Comparison of ENCODE assay signal across 8 mouse cellular contexts in the genomic region with DNA sequence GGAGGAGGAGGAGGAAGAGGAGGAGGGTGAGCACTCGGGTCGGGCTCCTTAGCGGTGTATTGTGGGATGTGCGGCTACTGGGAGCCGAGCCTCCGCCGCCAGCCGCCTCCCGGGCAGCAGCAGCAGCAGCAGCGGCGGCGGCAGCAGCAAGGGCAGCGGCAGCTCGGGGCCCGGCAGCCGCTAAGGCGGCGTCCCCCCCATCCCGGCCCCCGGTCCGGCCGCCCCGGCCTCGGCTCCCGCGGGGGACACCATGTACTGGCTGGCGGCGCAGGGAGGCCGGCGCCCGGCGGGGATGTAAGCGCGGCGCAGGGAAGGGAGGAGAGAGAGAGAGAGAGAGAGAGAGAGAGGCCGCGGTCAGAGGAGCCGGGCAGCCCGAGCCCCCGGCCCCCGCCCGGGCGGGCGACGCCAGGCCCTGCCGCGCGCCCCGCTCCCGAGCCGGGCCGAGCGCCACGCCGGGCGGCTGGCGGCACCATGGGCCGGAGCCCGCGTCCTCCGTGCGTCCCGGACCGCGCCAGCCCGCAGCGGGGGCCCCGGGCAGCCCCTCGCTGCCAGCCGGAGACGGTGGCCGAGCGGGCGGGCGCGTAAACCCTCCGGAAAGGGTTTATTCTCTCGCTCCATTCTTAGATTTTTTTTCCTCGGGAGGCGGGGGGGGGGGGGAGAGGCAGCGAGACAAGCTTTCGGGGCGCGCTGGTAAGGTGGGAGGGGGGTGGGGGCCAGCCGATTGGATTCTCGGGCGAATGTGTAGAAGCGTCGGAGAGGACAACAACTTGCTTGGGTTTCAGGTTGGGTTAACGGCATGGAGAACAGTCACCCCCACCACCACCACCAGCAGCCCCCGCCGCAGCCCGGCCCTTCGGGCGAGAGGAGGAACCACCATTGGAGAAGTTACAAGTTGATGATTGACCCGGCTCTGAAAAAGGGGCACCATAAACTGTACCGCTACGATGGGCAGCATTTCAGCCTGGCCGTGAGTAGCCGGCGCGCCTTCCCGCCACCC. TPM values are rescaled to one million over a fixed set of nuclear protein-coding genes. Genes with fewer than 3 reads are reported as not detected.
DNase-seq lines count a peak whose midpoint lies in the region; ATAC-seq lines count a peak whose summit lies in the region.

A gene (plus strand): TSS at position 33 of the 997 bp plus-strand sequence.

- peak in 1 of 2 experiments; percentile 59 for DNase-seq in layer of hippocampus, adult 18-20 months (ENCODE audit: low spot score in 2 of 2)
- DNase-seq in layer of hippocampus, adult 9-11 months, result no peak
- no peak for DNase-seq in adrenal gland, adult 8-10 months
- DNase-seq in heart, postnatal 36 days, result peak; percentile 63 to 78
- peak in 1 of 2 experiments; percentile 50 for DNase-seq in layer of hippocampus, postnatal 36 days

- peak within 1 kb of the TSS; percentile 84 for H3K4me3 ChIP-seq in stomach, embryonic 14.5 days (ENCODE audit: low read depth, low read length)

- intact Hi-C loops in heart, postnatal 36 days (cut with DNase I), result no loop called here

- H3K9ac ChIP-seq in stomach, embryonic 14.5 days (replicated peaks; ENCODE audit: low read depth, low read length), result peak within 1 kb of the TSS; percentile 98

- ATAC-seq in erythroid progenitor cell, adult 5-6 weeks (replicated peaks; ENCODE audit: low FRiP score, poor library complexity, severe bottlenecking), result peak; percentile 40
- ATAC-seq in megakaryocyte progenitor cell, adult 5-6 weeks (replicated peaks; ENCODE audit: poor library complexity), result peak; percentile 24
- ATAC-seq in stomach, embryonic 14.5 days (ENCODE audit: insufficient number of reproducible peaks, insufficient read depth, low FRiP score, low read depth), result no peak

- no peaks in the 10 kb centered on the region for H3K27me3 ChIP-seq in stomach, embryonic 14.5 days (ENCODE audit: control insufficient read depth, insufficient read depth, low read length)

- peaks cover 21% of the 10 kb centered on the region for H3K36me3 ChIP-seq in stomach, embryonic 14.5 days (ENCODE audit: control insufficient read depth, insufficient read depth, low read length)

- peak within 1 kb of the TSS; percentile 100 for H3K27ac ChIP-seq in stomach, embryonic 14.5 days (ENCODE audit: low read length)

- peaks cover 28% of the 10 kb centered on the region for H3K4me1 ChIP-seq in stomach, embryonic 14.5 days (ENCODE audit: control insufficient read depth, insufficient read depth, low read length)

- WGBS in stomach, embryonic 14.5 days, result under 1% methylated on average over 80 of the region's 103 CpGs

- H3K9me3 ChIP-seq in stomach, embryonic 14.5 days (ENCODE audit: control insufficient read depth, low read depth, low read length), result no peaks in the 10 kb centered on the region

- peak within 1 kb of the TSS; percentile 100 for H3K4me2 ChIP-seq in stomach, embryonic 14.5 days (replicated peaks; ENCODE audit: low read depth, low read length)

RNA-seq across cellular contexts. Expression of the gene that starts here (rescaled TPM):
- total RNA-seq in layer of hippocampus, adult 18-20 months (2021), result 10 to 100 TPM; 34.8 to 37.4 TPM
- 10 to 100 TPM; 24.2 to 40.1 (median 32.6) TPM for total RNA-seq in adrenal gland, adult 8-10 months (2022)
- total RNA-seq in erythroid progenitor cell, adult 5-6 weeks (2015; ENCODE audit: low replicate concordance), result 29.8 and 41.8 TPM in 2 replicates
- 20.2 and 23.0 TPM in 2 replicates for total RNA-seq in erythroid progenitor cell, adult 5-6 weeks (2017; ENCODE audit: low replicate concordance)
- 10 to 100 TPM; 18.5 to 21.5 TPM for total RNA-seq in heart, postnatal 36 days (2021)
- 10 to 100 TPM; 31.4 to 36.2 TPM for total RNA-seq in layer of hippocampus, postnatal 36 days (2021)
- total RNA-seq in megakaryocyte progenitor cell, adult 5-6 weeks (2015), result 27.5 and 28.3 TPM in 2 replicates
- 1.9 and 3.1 TPM in 2 replicates for total RNA-seq in megakaryocyte progenitor cell, adult 5-6 weeks (2017)
- 12.9 and 14.3 TPM in 2 replicates for polyA plus RNA-seq in stomach, embryonic 14.5 days (2014; fragmentation: Nextera tagmentation; extraction: Ambion mirVana)

Comparison
In these comparisons a context has a peak if more than half of its experiments do, and no peak if none do; other contexts are left out.
1. DNase-seq: peak in heart, postnatal 36 days (2 of 2); none in layer of hippocampus, adult 9-11 months (single experiment) and adrenal gland, adult 8-10 months (single experiment).